Mouse (Mus musculus) liver, embryonic 14.5 days (tissue): ENCODE measurements around the gene Triml2.

Experiments used
- CTCF ChIP-seq: IDR thresholded peaks from 2 replicates; pipeline ENCODE4 v1.5.1; 2016; ENCODE audit warnings: antibody characterized with exemption, low read depth, control low read depth
- EP300 ChIP-seq: IDR thresholded peaks from 2 replicates; pipeline ENCODE4 v1.6.1; 2016; ENCODE audit warnings: antibody characterized with exemption, low read depth

- TF ChIP-seq CTCF (peak; percentile 20; the same call in 1 of the 2 replicates), EP300 (no peak)
Measured at GRCm38 (mm10) chr8:43178263-43178662, 2.1 kb upstream of the Triml2 start.
